Comparison of ENCODE assay signal across 8 mouse cellular contexts in genomic region chr13:48545476-48546281, GRCm38 (mm10). TPM values are rescaled to one million over a fixed set of nuclear protein-coding genes. Genes with fewer than 3 reads are reported as not detected.
DNase-seq lines count a peak whose midpoint lies in the region; ATAC-seq and TF ChIP-seq lines count a peak whose summit lies in the region.

No protein-coding gene starts in this region.

- H3K4me3 ChIP-seq in embryonic facial prominence, embryonic 13.5 days = peak overlapping the region; percentile 83
- peak overlapping the region; percentile 80 for H3K4me3 ChIP-seq in kidney, adult 2 months (ENCODE audit: insufficient read depth, low read depth, low read length)
- peak overlapping the region; percentile 89 for H3K4me3 ChIP-seq in limb, embryonic 12.5 days (replicated peaks)
- H3K4me3 ChIP-seq in midbrain, embryonic 15.5 days = peak overlapping the region; percentile 87
- H3K4me3 ChIP-seq in spleen, adult 2 months (ENCODE audit: extremely low read depth, insufficient read depth, insufficient read length) = peak overlapping the region; percentile 90

- peak; percentile 86 for ATAC-seq in embryonic facial prominence, embryonic 13.5 days (ENCODE audit: insufficient number of reproducible peaks, insufficient read depth, low FRiP score, low TSS enrichment, low read depth)
- ATAC-seq in limb, embryonic 12.5 days (ENCODE audit: insufficient number of reproducible peaks, insufficient read depth, low FRiP score, low TSS enrichment, low read depth) = peak; percentile 85
- ATAC-seq in midbrain, embryonic 15.5 days (replicated peaks) = peak; percentile 89

- H3K4me1 ChIP-seq in embryonic facial prominence, embryonic 13.5 days = peaks cover 26% of the 10 kb centered on the region
- peaks cover 10% of the 10 kb centered on the region for H3K4me1 ChIP-seq in kidney, adult 2 months (ENCODE audit: control insufficient read depth, insufficient read depth, low read length)
- H3K4me1 ChIP-seq in limb, embryonic 12.5 days (replicated peaks) = peaks cover 20% of the 10 kb centered on the region
- peaks cover 31% of the 10 kb centered on the region for H3K4me1 ChIP-seq in midbrain, embryonic 15.5 days
- peaks cover 3% of the 10 kb centered on the region; the same call in 1 of the 2 replicates for H3K4me1 ChIP-seq in spleen, adult 2 months (ENCODE audit: control insufficient read depth, insufficient read depth, insufficient read length)

- H3K27ac ChIP-seq in embryonic facial prominence, embryonic 13.5 days = peak overlapping the region; percentile 100
- peak overlapping the region; percentile 99 for H3K27ac ChIP-seq in kidney, adult 2 months (ENCODE audit: insufficient read depth, low read depth, low read length)
- peak overlapping the region; percentile 99 for H3K27ac ChIP-seq in limb, embryonic 12.5 days
- peak overlapping the region; percentile 100 for H3K27ac ChIP-seq in midbrain, embryonic 15.5 days
- H3K27ac ChIP-seq in spleen, adult 2 months (ENCODE audit: insufficient read depth, low read length) = peak overlapping the region; percentile 98

- H3K36me3 ChIP-seq in embryonic facial prominence, embryonic 13.5 days = no peaks in the 10 kb centered on the region
- no peaks in the 10 kb centered on the region for H3K36me3 ChIP-seq in kidney, adult 2 months (ENCODE audit: control insufficient read depth, insufficient read depth, low read length)
- no peaks in the 10 kb centered on the region for H3K36me3 ChIP-seq in limb, embryonic 12.5 days
- H3K36me3 ChIP-seq in midbrain, embryonic 15.5 days (replicated peaks) = no peaks in the 10 kb centered on the region
- H3K36me3 ChIP-seq in spleen, adult 2 months (ENCODE audit: control insufficient read depth, insufficient read depth, low read length) = no peaks in the 10 kb centered on the region

- no peaks in the 10 kb centered on the region for H3K9me3 ChIP-seq in embryonic facial prominence, embryonic 13.5 days
- H3K9me3 ChIP-seq in limb, embryonic 12.5 days = no peaks in the 10 kb centered on the region
- no peaks in the 10 kb centered on the region for H3K9me3 ChIP-seq in midbrain, embryonic 15.5 days

- no peak for TF ChIP-seq POLR2A in kidney, adult 2 months (IDR thresholded peaks at IDR 0.05; ENCODE audit: low read depth, low read length)
- no peak for TF ChIP-seq POLR2A in spleen, adult 2 months (IDR thresholded peaks at IDR 0.05; ENCODE audit: low read depth, low read length)

- H3K4me2 ChIP-seq in embryonic facial prominence, embryonic 13.5 days = peak overlapping the region; percentile 66
- H3K4me2 ChIP-seq in limb, embryonic 12.5 days = peak overlapping the region; percentile 65
- H3K4me2 ChIP-seq in midbrain, embryonic 15.5 days = peak overlapping the region; percentile 81

- peak; percentile 98 for DNase-seq in 3134 (ENCODE audit: extremely low read depth, insufficient read length, low spot score)
- peak; percentile 99 for DNase-seq in adrenal gland, postnatal 36 days
- peak; percentile 96 to 98 for DNase-seq in heart, adult 18-20 months
- peak; percentile 99 for DNase-seq in kidney, adult 2 months
- peak; percentile 94 to 96 for DNase-seq in spleen, adult 2 months (ENCODE audit: low read depth in 1 of 2, low spot score in 2 of 2)

- under 1% methylated on average over 62 of the region's 72 CpGs for WGBS in embryonic facial prominence, embryonic 13.5 days
- WGBS in kidney, adult 2 months = under 1% methylated on average over 71 of the region's 72 CpGs
- under 1% methylated on average over 57 of the region's 72 CpGs for WGBS in limb, embryonic 12.5 days
- WGBS in midbrain, embryonic 15.5 days = under 1% methylated on average over 60 of the region's 72 CpGs
- WGBS in spleen, adult 2 months = 1% methylated on average over 63 of the region's 72 CpGs

- no peak for TF ChIP-seq CTCF in kidney, adult 2 months (conservative IDR thresholded peaks at IDR 0.05; ENCODE audit: insufficient read depth, insufficient read length, low read depth, low read length)
- TF ChIP-seq CTCF in spleen, adult 2 months (IDR thresholded peaks at IDR 0.05; ENCODE audit: extremely low read depth, insufficient read depth, insufficient read length, insufficient replicate concordance) = no peak

- H3K27me3 ChIP-seq in embryonic facial prominence, embryonic 13.5 days = no peaks in the 10 kb centered on the region
- H3K27me3 ChIP-seq in kidney, adult 2 months (replicated peaks; ENCODE audit: control insufficient read depth, insufficient read depth, low read length) = no peaks in the 10 kb centered on the region
- H3K27me3 ChIP-seq in limb, embryonic 12.5 days = no peaks in the 10 kb centered on the region
- 0 out of 2 replicates have a peak, but pooled peaks cover 2% of the 10 kb centered on the region for H3K27me3 ChIP-seq in midbrain, embryonic 15.5 days (replicated peaks)
- no peaks in the 10 kb centered on the region for H3K27me3 ChIP-seq in spleen, adult 2 months (ENCODE audit: control insufficient read depth, insufficient read depth, low read length)

- peak overlapping the region; percentile 98 for H3K9ac ChIP-seq in embryonic facial prominence, embryonic 13.5 days
- peak overlapping the region; percentile 98 for H3K9ac ChIP-seq in limb, embryonic 12.5 days (replicated peaks)
- peak overlapping the region; percentile 98 for H3K9ac ChIP-seq in midbrain, embryonic 15.5 days

RNA-seq across cellular contexts. Expression of gene A830005F24Rik, which starts 32.3 kb away (rescaled TPM):
- not detected for total RNA-seq in adrenal gland, postnatal 36 days (2021)
- polyA plus RNA-seq in embryonic facial prominence, embryonic 13.5 days (2015; fragmentation: Nextera tagmentation; extraction: Ambion mirVana) = 2.7 and 3.3 TPM in 2 replicates
- not detected for total RNA-seq in heart, adult 18-20 months (2021)
- not detected in 2 replicates for polyA plus RNA-seq in kidney, adult 2 months (2012; rRNA removed)
- polyA plus RNA-seq in limb, embryonic 12.5 days (2016; fragmentation: Nextera tagmentation; extraction: Ambion mirVana) = 2.9 and 3.9 TPM in 2 replicates
- polyA plus RNA-seq in midbrain, embryonic 15.5 days (2015; fragmentation: Nextera tagmentation; extraction: Ambion mirVana) = 3.6 TPM in 2 replicates
- polyA plus RNA-seq in spleen, adult 2 months (2012; rRNA removed) = not detected in 2 replicates

RNA-seq across cellular contexts. Expression of gene Zfp169, which starts 32.4 kb away (rescaled TPM):
- 10 to 100 TPM in 1 of 2 experiments, 1 to 10 TPM in 1; 5.9 to 10.0 TPM for total RNA-seq in adrenal gland, postnatal 36 days (2021)
- polyA plus RNA-seq in embryonic facial prominence, embryonic 13.5 days (2015; fragmentation: Nextera tagmentation; extraction: Ambion mirVana) = 5.3 and 6.0 TPM in 2 replicates
- 1 to 10 TPM; 4.2 to 6.5 TPM for total RNA-seq in heart, adult 18-20 months (2021)
- 5.3 and 5.9 TPM in 2 replicates for polyA plus RNA-seq in kidney, adult 2 months (2012; rRNA removed)
- 4.4 and 5.9 TPM in 2 replicates for polyA plus RNA-seq in limb, embryonic 12.5 days (2016; fragmentation: Nextera tagmentation; extraction: Ambion mirVana)
- 6.5 and 8.7 TPM in 2 replicates for polyA plus RNA-seq in midbrain, embryonic 15.5 days (2015; fragmentation: Nextera tagmentation; extraction: Ambion mirVana)
- 9.9 and 10.1 TPM in 2 replicates for polyA plus RNA-seq in spleen, adult 2 months (2012; rRNA removed)

Comparison
In these comparisons a context has a peak if more than half of its experiments do, and no peak if none do; other contexts are left out.
1. Peak in every context shown above with its lines: DNase-seq, ATAC-seq, H3K4me3 ChIP-seq and H3K27ac ChIP-seq.